Mouse (Mus musculus) CH12.LX (cell line): ENCODE measurements at regions not wholly inside any gene's neighbourhood (a gene's known extent, or its start where the extent isn't known, plus 50 kb on each side); places are given as distances from the start of the nearest gene placed in this dataset.

Source experiments
- DNase-seq: peaks from one replicate; pipeline ENCODE4 v3.0.0-alpha.2; 2013; ENCODE audit errors: extremely low read depth
- H3K27ac ChIP-seq: 2 replicates; pipeline ENCODE4 v1.5.1; 2012; ENCODE audit warnings: low read depth, mild to moderate bottlenecking, control low read depth, moderate library complexity; ENCODE audit not compliant: insufficient read depth
- H3K27me3 ChIP-seq: replicated peaks from 2 replicates; pipeline ENCODE3; 2012; ENCODE audit warnings: inconsistent platforms
- H3K36me3 ChIP-seq, 2 experiments: replicated peaks in 1 of 2; 2 replicates each; pipeline versions ENCODE3 to v1.6.1; 2012; ENCODE audit warnings: inconsistent platforms in 1 of 2, low read length in 1 of 2, mild to moderate bottlenecking in 1 of 2, mixed read lengths in 1 of 2, moderate library complexity in 1 of 2; ENCODE audit not compliant: control insufficient read depth in 1 of 2, insufficient read depth in 1 of 2
- H3K4me1 ChIP-seq, 2 experiments: 2 replicates each; pipeline ENCODE4 v1.6.1; 2012; ENCODE audit warnings: inconsistent platforms in 1 of 2, moderate library complexity in 1 of 2; ENCODE audit not compliant: insufficient read depth in 2 of 2, control insufficient read depth in 1 of 2
- H3K4me2 ChIP-seq: 2 replicates; pipeline ENCODE4 v1.6.1; 2012; ENCODE audit warnings: low read depth, mild to moderate bottlenecking, control low read depth; ENCODE audit not compliant: poor library complexity, insufficient read depth, severe bottlenecking
- H3K4me3 ChIP-seq, 3 experiments: fragments of 150-350 bp in 1 of 3; sonication (generic) in 1 of 3; replicated peaks in 1 of 3; 2 replicates each; pipeline versions ENCODE3 to v1.5.1; 2011 to 2012; ENCODE audit warnings: low read depth in 2 of 3, low read length in 2 of 3, mild to moderate bottlenecking in 2 of 3, moderate library complexity in 2 of 3, control low read depth in 1 of 3, improper control_type of control experiment in 1 of 3, inconsistent platforms in 1 of 3, mixed read lengths in 1 of 3; ENCODE audit not compliant: poor library complexity in 1 of 3
- H3K79me2 ChIP-seq: replicated peaks from 2 replicates; pipeline ENCODE4 v1.6.1; 2012; ENCODE audit warnings: mild to moderate bottlenecking, moderate library complexity; ENCODE audit not compliant: control insufficient read depth, poor library complexity, insufficient read depth, severe bottlenecking; ENCODE audit errors: extremely low read depth
- H3K9ac ChIP-seq: 2 replicates; pipeline ENCODE4 v1.6.1; 2012; ENCODE audit warnings: low read depth, mild to moderate bottlenecking, control low read depth, moderate library complexity; ENCODE audit not compliant: insufficient read depth
- H3K9me3 ChIP-seq: replicated peaks from 2 replicates; pipeline ENCODE3; 2012; ENCODE audit warnings: low read length, inconsistent platforms, mixed read lengths
- BHLHE40 ChIP-seq: IDR thresholded peaks from 2 replicates; pipeline ENCODE4 v1.6.1; 2011; ENCODE audit warnings: mild to moderate bottlenecking, low read depth, low read length, improper control_type of control experiment
- CHD1 ChIP-seq: IDR thresholded peaks from 2 replicates; pipeline ENCODE4 v1.6.1; 2012; ENCODE audit warnings: low read depth, low read length, improper control_type of control experiment, inconsistent platforms
- CHD2 ChIP-seq: IDR thresholded peaks from 2 replicates; pipeline ENCODE4 v1.6.1; 2011; ENCODE audit warnings: low read length, improper control_type of control experiment
- CTCF ChIP-seq, 2 experiments: IDR thresholded peaks in 1 of 2; conservative IDR thresholded peaks in 1 of 2; 2 replicates each; pipeline ENCODE4 v1.5.1; 2011 to 2012; ENCODE audit warnings: low read depth in 2 of 2, low read length in 2 of 2, improper control_type of control experiment in 1 of 2, inconsistent platforms in 1 of 2, mild to moderate bottlenecking in 1 of 2, moderate library complexity in 1 of 2
- E2F4 ChIP-seq: IDR thresholded peaks from 2 replicates; pipeline ENCODE4 v1.6.1; 2011; ENCODE audit warnings: low read depth, low read length, improper control_type of control experiment; ENCODE audit not compliant: insufficient replicate concordance
- ELF1 ChIP-seq: IDR thresholded peaks from 2 replicates; pipeline ENCODE4 v1.6.1; 2014; ENCODE audit warnings: low read depth, mild to moderate bottlenecking, inconsistent platforms, low read length, improper control_type of control experiment
- ETS1 ChIP-seq: conservative IDR thresholded peaks from 2 replicates; pipeline ENCODE4 v1.6.1; 2012; ENCODE audit warnings: low read depth, mild to moderate bottlenecking, inconsistent platforms, low read length, improper control_type of control experiment, moderate library complexity
- HCFC1 ChIP-seq: IDR thresholded peaks from 2 replicates; pipeline ENCODE4 v1.6.1; 2012; ENCODE audit warnings: low read depth, mild to moderate bottlenecking, inconsistent platforms, low read length, improper control_type of control experiment
- IRF4 ChIP-seq: IDR thresholded peaks from 2 replicates; pipeline ENCODE4 v1.6.1; 2014; ENCODE audit warnings: low read depth, mild to moderate bottlenecking, inconsistent platforms, low read length, improper control_type of control experiment
- JUN ChIP-seq: IDR thresholded peaks from 2 replicates; pipeline ENCODE4 v1.6.1; 2011; ENCODE audit warnings: low read depth, mild to moderate bottlenecking, low read length, improper control_type of control experiment, moderate library complexity; ENCODE audit not compliant: insufficient read depth
- JUND ChIP-seq: conservative IDR thresholded peaks from 2 replicates; pipeline ENCODE4 v1.6.1; 2011; ENCODE audit warnings: low read depth, low read length, improper control_type of control experiment
- MAFK ChIP-seq: IDR thresholded peaks from 2 replicates; pipeline ENCODE4 v1.6.1; 2011; ENCODE audit warnings: low read length, improper control_type of control experiment; ENCODE audit not compliant: insufficient replicate concordance
- MAX ChIP-seq: IDR thresholded peaks from 2 replicates; pipeline ENCODE4 v1.6.1; 2011; ENCODE audit warnings: low read length, improper control_type of control experiment
- MAZ ChIP-seq: IDR thresholded peaks from 2 replicates; pipeline ENCODE4 v1.6.1; 2012; ENCODE audit warnings: low read depth, mild to moderate bottlenecking, inconsistent platforms, low read length, improper control_type of control experiment, moderate library complexity
- MEF2A ChIP-seq: IDR thresholded peaks from 2 replicates; pipeline ENCODE4 v1.6.1; 2014; ENCODE audit warnings: low read depth, mild to moderate bottlenecking, inconsistent platforms, low read length, improper control_type of control experiment, borderline replicate concordance
- MXI1 ChIP-seq: IDR thresholded peaks from 2 replicates; pipeline ENCODE4 v1.6.1; 2011; ENCODE audit warnings: mild to moderate bottlenecking, low read depth, low read length, improper control_type of control experiment
- MYC ChIP-seq: IDR thresholded peaks from 2 replicates; pipeline ENCODE4 v1.6.1; 2011; ENCODE audit warnings: low read depth, mild to moderate bottlenecking, improper control_type of control experiment, low read length
- NELFE ChIP-seq: IDR thresholded peaks from 2 replicates; pipeline ENCODE4 v1.6.1; 2011; ENCODE audit warnings: low read depth, low read length, improper control_type of control experiment
- NRF1 ChIP-seq: IDR thresholded peaks from 2 replicates; pipeline ENCODE4 v1.6.1; 2014; ENCODE audit warnings: low read depth, mild to moderate bottlenecking, inconsistent platforms, low read length, improper control_type of control experiment, moderate library complexity
- PAX5 ChIP-seq: IDR thresholded peaks from 2 replicates; pipeline ENCODE4 v1.6.1; 2012; ENCODE audit warnings: low read length, inconsistent platforms, mixed read lengths
- POLR2A ChIP-seq: IDR thresholded peaks from 2 replicates; pipeline ENCODE4 v1.6.1; 2011; ENCODE audit warnings: low read depth, mild to moderate bottlenecking, improper control_type of control experiment, low read length
- POLR2AphosphoS2 ChIP-seq: IDR thresholded peaks from 2 replicates; pipeline ENCODE4 v1.6.1; 2011; ENCODE audit warnings: low read depth, low read length, improper control_type of control experiment
- RAD21 ChIP-seq: IDR thresholded peaks from 2 replicates; pipeline ENCODE4 v1.6.1; 2011; ENCODE audit warnings: low read depth, mild to moderate bottlenecking, low read length, improper control_type of control experiment, moderate library complexity
- RCOR1 ChIP-seq: conservative IDR thresholded peaks from 2 replicates; pipeline ENCODE4 v1.6.1; 2012; ENCODE audit warnings: low read depth, mild to moderate bottlenecking, inconsistent platforms, low read length, improper control_type of control experiment
- SIN3A ChIP-seq: IDR thresholded peaks from 2 replicates; pipeline ENCODE4 v1.6.1; 2012; ENCODE audit warnings: low read length, improper control_type of control experiment, inconsistent platforms
- TBP ChIP-seq: conservative IDR thresholded peaks from 2 replicates; pipeline ENCODE4 v1.6.1; 2011; ENCODE audit warnings: low read depth, low read length, improper control_type of control experiment
- UBTF ChIP-seq: IDR thresholded peaks from 2 replicates; pipeline ENCODE4 v1.6.1; 2012; ENCODE audit warnings: low read depth, mild to moderate bottlenecking, inconsistent platforms, low read length, improper control_type of control experiment, moderate library complexity
- USF1 ChIP-seq: IDR thresholded peaks from 2 replicates; pipeline ENCODE4 v1.6.1; 2014; ENCODE audit warnings: low read depth, mild to moderate bottlenecking, inconsistent platforms, low read length, improper control_type of control experiment
- ZC3H11A ChIP-seq: IDR thresholded peaks from 2 replicates; pipeline ENCODE4 v1.6.1; 2012; ENCODE audit warnings: low read depth, mild to moderate bottlenecking, inconsistent platforms, low read length, improper control_type of control experiment
- ZKSCAN1 ChIP-seq: IDR thresholded peaks from 2 replicates; pipeline ENCODE4 v1.6.1; 2012; ENCODE audit warnings: low read depth, inconsistent platforms, low read length, improper control_type of control experiment, borderline replicate concordance
- ZMIZ1 ChIP-seq: IDR thresholded peaks from 2 replicates; pipeline ENCODE4 v1.6.1; 2012; ENCODE audit warnings: low read depth, mild to moderate bottlenecking, inconsistent platforms, low read length, improper control_type of control experiment
- ZNF384 ChIP-seq: IDR thresholded peaks from 2 replicates; pipeline ENCODE4 v1.6.1; 2012; ENCODE audit warnings: low read depth, low read length, improper control_type of control experiment, inconsistent platforms
- dilution Hi-C: fragments of 300-500 bp; cut with MboI; formaldehyde crosslinking; loops from 2 replicates; pipeline ENCODE4 v1.14.3; 2020; ENCODE audit warnings: low sequenced_read_pairs; ENCODE audit not compliant: extremely low pct_unique_long_range_greater_than_20kb, extremely low pct_ligation_motif_present
- in situ Hi-C: fragments of 300-500 bp; cut with MboI; formaldehyde crosslinking; loops from 3 replicates; pipeline ENCODE4 v1.14.3; 2019; ENCODE audit warnings: low sequenced_read_pairs, low pct_ligation_motif_present, low pct_unique_long_range_greater_than_20kb, mixed read lengths

- Histone ChIP-seq H3K9ac (no peak overlapping the region), H3K79me2 (no peaks in the 10 kb centered on the region), H3K9me3 (no peaks in the 10 kb centered on the region), H3K4me1 (peaks cover 3 to 9% of the 10 kb centered on the region in 2 experiments; a peak in 3 of 4 replicates), H3K4me2 (no peak overlapping the region), H3K36me3 (no peaks in the 10 kb centered on the region), H3K4me3 (no peak overlapping the region), H3K27ac (no peak overlapping the region), H3K27me3 (no peaks in the 10 kb centered on the region)
- dilution Hi-C loops: no loop called here
- DNase-seq: no peak
- in situ Hi-C loops: loop anchor here (25.0 kb wide), 1 partner anchor 212 kb away; no protein-coding TSS in a partner anchor
- no peak for TF ChIP-seq PAX5
- no peak for TF ChIP-seq TBP
- no peak for TF ChIP-seq BHLHE40
- no peak for TF ChIP-seq MYC
- TF ChIP-seq MEF2A: no peak
- no peak for TF ChIP-seq ZKSCAN1
- TF ChIP-seq USF1: no peak
- no peak for TF ChIP-seq CHD2
Measured at GRCm38 (mm10) chr12:39873917-39874316, 163.9 kb downstream of the Arl4a start.

- H3K27ac ChIP-seq: no peak overlapping the region
- no peak overlapping the region for H3K9ac ChIP-seq
- in situ Hi-C loops (loop anchor here (25.0 kb wide), 1 partner anchor 199 kb away; no protein-coding TSS in a partner anchor), dilution Hi-C loops (no loop called here)
- no peak overlapping the region; the same call in 1 of the 2 replicates for H3K4me2 ChIP-seq
- no peaks in the 10 kb centered on the region for H3K27me3 ChIP-seq
- peaks cover 2 to 21% of the 10 kb centered on the region in 2 experiments; a peak in 2 of 4 replicates for H3K4me1 ChIP-seq
- H3K4me3 ChIP-seq: no peak overlapping the region
- DNase-seq: peak; percentile 65
- no peaks in the 10 kb centered on the region for H3K9me3 ChIP-seq
- H3K36me3 ChIP-seq: no peaks in the 10 kb centered on the region
- no peaks in the 10 kb centered on the region for H3K79me2 ChIP-seq
- TF ChIP-seq BHLHE40: peak; percentile 70
- no peak for TF ChIP-seq ZKSCAN1
- TF ChIP-seq PAX5: no peak
- no peak for TF ChIP-seq ZNF384
- no peak for TF ChIP-seq NELFE
- peak; percentile 85 for TF ChIP-seq JUND
- peak; percentile 78; the same call in 1 of the 2 replicates for TF ChIP-seq CHD2
- TF ChIP-seq MAFK: peak; percentile 15; the same call in 1 of the 2 replicates
- peak; percentile 96 for TF ChIP-seq IRF4
- TF ChIP-seq MAZ: 0 out of 2 replicates have a peak, but pooled peaks have one; percentile 39
- TF ChIP-seq RAD21: no peak; the same call in none of the 2 replicates
- TF ChIP-seq SIN3A: no peak
- TF ChIP-seq USF1: no peak
- no peak for TF ChIP-seq ZC3H11A
- TF ChIP-seq ETS1: peak; percentile 93
- TF ChIP-seq E2F4: no peak
- TF ChIP-seq MYC: 0 out of 2 replicates have a peak, but pooled peaks have one; percentile 59
- no peak for TF ChIP-seq MAX
- TF ChIP-seq CHD1: no peak
- TF ChIP-seq JUN: peak; percentile 89
- no peak for TF ChIP-seq NRF1
- peak; percentile 74; the same call in 1 of the 2 replicates for TF ChIP-seq RCOR1
- TF ChIP-seq POLR2AphosphoS2: no peak
- no peak for TF ChIP-seq POLR2A
- TF ChIP-seq UBTF: no peak
- TF ChIP-seq ZMIZ1: no peak
- no peak; the same call in 1 of the 2 replicates for TF ChIP-seq MXI1
- 0 out of 2 replicates have a peak, but pooled peaks have one; percentile 23 for TF ChIP-seq TBP
- TF ChIP-seq HCFC1: peak; percentile 18; the same call in 1 of the 2 replicates
- no peak for TF ChIP-seq CTCF (conservative IDR thresholded peaks at IDR 0.05 in 1 of 2, IDR thresholded peaks at IDR 0.05 in 1 of 2; ENCODE audit: low read depth in 2 of 2, low read length in 2 of 2)
- TF ChIP-seq ELF1: no peak
Measured at GRCm38 (mm10) chr12:39861797-39862196, 176.0 kb downstream of the Arl4a start.
